Mouse (Mus musculus) liver, embryonic 14.5 days (tissue): Measurements from ENCODE around the gene Slc27a5.

ENCODE experiments used
- CTCF ChIP-seq: IDR thresholded peaks from 2 replicates; pipeline ENCODE4 v1.5.1; 2016; ENCODE audit warnings: antibody characterized with exemption, low read depth, control low read depth
- EP300 ChIP-seq: IDR thresholded peaks from 2 replicates; pipeline ENCODE4 v1.6.1; 2016; ENCODE audit warnings: antibody characterized with exemption, low read depth

DNA sequence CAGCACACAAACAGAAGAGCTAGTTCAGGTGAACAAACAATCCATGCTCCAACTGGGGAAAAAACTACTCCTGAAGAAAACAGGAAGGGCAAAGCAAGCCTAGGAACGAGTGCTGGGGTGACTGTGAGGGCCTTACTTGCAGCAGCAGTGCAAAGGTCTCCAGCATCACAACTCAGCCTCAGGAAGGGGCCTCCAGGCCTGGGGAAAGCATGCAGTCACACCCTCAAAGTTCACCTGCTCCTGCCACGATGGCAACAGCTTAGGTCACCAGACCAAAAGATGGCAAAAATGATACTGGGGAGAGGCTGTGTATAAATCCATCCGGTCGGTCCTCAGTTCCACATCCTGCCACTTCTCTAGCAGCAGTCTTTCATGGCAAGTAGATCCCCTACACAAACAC is 39.0 kb downstream of the Slc27a5 start:
- TF ChIP-seq EP300 (no peak), CTCF (no peak)
